Mouse (Mus musculus) megakaryocyte, embryonic 14.5 days (primary cell): Measurements from ENCODE around the gene Ankfy1.

Source experiments
- FLI1 ChIP-seq: IDR thresholded peaks from 2 replicates; pipeline ENCODE4 v1.6.1; 2012; ENCODE audit warnings: low read length, inconsistent platforms, mixed read lengths
- GATA1 ChIP-seq: IDR thresholded peaks from 3 replicates; pipeline ENCODE4 v1.6.1; 2012; ENCODE audit warnings: mixed read lengths, low read length, inconsistent platforms, borderline replicate concordance

DNA sequence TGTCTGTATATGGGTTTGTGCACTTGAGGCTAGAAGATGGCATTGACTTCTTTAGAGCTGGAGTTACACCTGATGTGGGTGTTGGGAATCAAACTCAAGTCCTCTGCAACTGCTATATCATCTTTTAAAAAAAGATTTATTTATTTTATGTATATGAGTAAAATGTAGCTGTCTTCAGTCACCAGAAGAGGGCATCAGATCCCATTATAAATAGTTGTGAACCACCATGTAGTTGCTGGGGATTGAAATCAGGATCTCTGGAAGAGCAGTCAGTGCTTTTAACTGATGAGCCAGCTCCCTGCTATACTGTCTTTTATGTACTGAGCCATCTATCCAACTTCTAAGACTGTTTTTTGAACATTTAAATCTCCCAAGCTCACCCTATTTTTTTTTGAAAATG lies 29.9 kb upstream of the Ankfy1 start:
- TF ChIP-seq GATA1 (no peak), FLI1 (no peak)
